ENCODE assay signal across 7 mouse cellular contexts in genomic region chr13:30544856-30545604, GRCm38 (mm10). TPM values are rescaled to one million over a fixed set of nuclear protein-coding genes. Genes with fewer than 3 reads are reported as not detected.
DNase-seq lines count a peak whose midpoint lies in the region; ATAC-seq and TF ChIP-seq lines count a peak whose summit lies in the region.

Gene Uqcrfs1, minus strand, starts transcription at chr13:30545362.

- H3K27ac ChIP-seq in embryonic facial prominence, embryonic 10.5 days (replicated peaks): peak within 1 kb of the TSS; percentile 94
- H3K27ac ChIP-seq in intestine, postnatal 0 days (ENCODE audit: low read depth, low read length): peak within 1 kb of the TSS; percentile 85
- H3K27ac ChIP-seq in midbrain, embryonic 12.5 days (replicated peaks): peak within 1 kb of the TSS; percentile 75
- peak within 1 kb of the TSS; percentile 74 for H3K27ac ChIP-seq in small intestine, adult 2 months (ENCODE audit: insufficient read depth, low read depth, low read length)

- DNase-seq in adrenal gland, postnatal 10 days: peak; percentile 100
- peak; percentile 98 for DNase-seq in embryonic facial prominence, embryonic 10.5 days (ENCODE audit: low spot score)
- peak; percentile 40 for DNase-seq in gonadal fat pad, adult 2 months (ENCODE audit: low read depth)
- peak; percentile 98 for DNase-seq in left cerebral cortex, postnatal 4 days

- peaks cover 14% of the 10 kb centered on the region for H3K4me1 ChIP-seq in embryonic facial prominence, embryonic 10.5 days
- H3K4me1 ChIP-seq in intestine, postnatal 0 days (replicated peaks; ENCODE audit: control insufficient read depth, insufficient read depth, low read length): no peaks in the 10 kb centered on the region
- peaks cover 19% of the 10 kb centered on the region for H3K4me1 ChIP-seq in midbrain, embryonic 12.5 days
- H3K4me1 ChIP-seq in small intestine, adult 2 months (ENCODE audit: control insufficient read depth, insufficient read depth, insufficient read length, low read length): peaks cover 2% of the 10 kb centered on the region; the same call in 1 of the 2 replicates

- TF ChIP-seq CTCF in intestine, postnatal 0 days (IDR thresholded peaks at IDR 0.05; ENCODE audit: low read depth): peak; percentile 21; the same call in 1 of the 2 replicates
- no peak for TF ChIP-seq CTCF in small intestine, adult 2 months (IDR thresholded peaks at IDR 0.05; ENCODE audit: extremely low read depth, insufficient read length, insufficient replicate concordance, low read depth, low read length)

- ATAC-seq in intestine, postnatal 0 days: peak; percentile 97
- peak; percentile 99 for ATAC-seq in midbrain, embryonic 12.5 days (ENCODE audit: low FRiP score, low read depth)

- peak within 1 kb of the TSS; percentile 75 for H3K4me2 ChIP-seq in intestine, postnatal 0 days (replicated peaks; ENCODE audit: low read depth)
- peak within 1 kb of the TSS; percentile 76 for H3K4me2 ChIP-seq in midbrain, embryonic 12.5 days (replicated peaks)

- H3K9me3 ChIP-seq in embryonic facial prominence, embryonic 10.5 days: no peaks in the 10 kb centered on the region
- no peaks in the 10 kb centered on the region for H3K9me3 ChIP-seq in intestine, postnatal 0 days (ENCODE audit: control insufficient read depth)
- H3K9me3 ChIP-seq in midbrain, embryonic 12.5 days: no peaks in the 10 kb centered on the region

- no peaks in the 10 kb centered on the region for H3K27me3 ChIP-seq in embryonic facial prominence, embryonic 10.5 days (replicated peaks; ENCODE audit: low read depth, poor library complexity, severe bottlenecking)
- H3K27me3 ChIP-seq in intestine, postnatal 0 days (replicated peaks; ENCODE audit: control insufficient read depth, insufficient read depth, low read length): no peaks in the 10 kb centered on the region
- H3K27me3 ChIP-seq in midbrain, embryonic 12.5 days: no peaks in the 10 kb centered on the region
- no peaks in the 10 kb centered on the region for H3K27me3 ChIP-seq in small intestine, adult 2 months (ENCODE audit: control insufficient read depth, insufficient read depth, low read length)

- peak; percentile 89 for TF ChIP-seq POLR2A in small intestine, adult 2 months (IDR thresholded peaks at IDR 0.05; ENCODE audit: low read depth, low read length)

- intact Hi-C loops in left cerebral cortex, postnatal 4 days (cut with DNase I): no loop called here

- under 1% methylated on average over 82 of the region's 82 CpGs for WGBS in embryonic facial prominence, embryonic 10.5 days
- under 1% methylated on average over 82 of the region's 82 CpGs for WGBS in intestine, postnatal 0 days
- under 1% methylated on average over 81 of the region's 82 CpGs for WGBS in midbrain, embryonic 12.5 days
- WGBS in small intestine, adult 2 months: under 1% methylated on average over 82 of the region's 82 CpGs

- peaks cover 12% of the 10 kb centered on the region for H3K36me3 ChIP-seq in embryonic facial prominence, embryonic 10.5 days (replicated peaks)
- peaks cover 7% of the 10 kb centered on the region for H3K36me3 ChIP-seq in intestine, postnatal 0 days (ENCODE audit: control insufficient read depth, insufficient read depth)
- H3K36me3 ChIP-seq in midbrain, embryonic 12.5 days: peaks cover 8% of the 10 kb centered on the region
- H3K36me3 ChIP-seq in small intestine, adult 2 months (ENCODE audit: control insufficient read depth, insufficient read depth, low read length): peaks cover 8% of the 10 kb centered on the region

- peak within 1 kb of the TSS; percentile 98 for H3K9ac ChIP-seq in intestine, postnatal 0 days (ENCODE audit: low read depth, low read length)
- H3K9ac ChIP-seq in midbrain, embryonic 12.5 days (replicated peaks): peak within 1 kb of the TSS; percentile 90

- peak within 1 kb of the TSS; percentile 99 for H3K4me3 ChIP-seq in embryonic facial prominence, embryonic 10.5 days
- H3K4me3 ChIP-seq in intestine, postnatal 0 days (ENCODE audit: low read depth, low read length): peak within 1 kb of the TSS; percentile 98
- H3K4me3 ChIP-seq in midbrain, embryonic 12.5 days: peak within 1 kb of the TSS; percentile 79
- peak within 1 kb of the TSS; percentile 92 for H3K4me3 ChIP-seq in small intestine, adult 2 months (ENCODE audit: low read depth, low read length)

RNA-seq across cellular contexts. Expression of gene Uqcrfs1, which starts in this region (rescaled TPM):
- 100 to 1,000 TPM; 621 to 635 TPM for total RNA-seq in adrenal gland, postnatal 10 days (2021)
- polyA plus RNA-seq in embryonic facial prominence, embryonic 10.5 days (2016; fragmentation: Nextera tagmentation; extraction: Ambion mirVana): 235 and 239 TPM in 2 replicates
- 123 and 126 TPM in 2 replicates for polyA plus RNA-seq in gonadal fat pad, adult 2 months (2012; rRNA removed)
- polyA plus RNA-seq in intestine, postnatal 0 days (2015; fragmentation: Nextera tagmentation; extraction: Ambion mirVana): 519 and 553 TPM in 2 replicates
- total RNA-seq in left cerebral cortex, postnatal 4 days (2021): 100 to 1,000 TPM; 130 to 135 TPM
- polyA plus RNA-seq in midbrain, embryonic 12.5 days (2016; fragmentation: Nextera tagmentation; extraction: Ambion mirVana): 236 and 243 TPM in 2 replicates
- 275 and 292 TPM in 2 replicates for polyA plus RNA-seq in small intestine, adult 2 months (2012; rRNA removed)

Comparison
In these comparisons a context has a peak if more than half of its experiments do, and no peak if none do; other contexts are left out.
1. Peak in every context shown above with its lines: DNase-seq, ATAC-seq, H3K4me3 ChIP-seq and H3K27ac ChIP-seq.
2. RNA of gene Uqcrfs1 (total RNA-seq): 621 to 635 TPM in adrenal gland, postnatal 10 days; 130 to 135 TPM in left cerebral cortex, postnatal 4 days; every median in the first group is over 4 times any median in the second.
3. DNase-seq: peak in every context shown above with its lines; median percentile 100 in adrenal gland, postnatal 10 days; 98 in embryonic facial prominence, embryonic 10.5 days; 98 in left cerebral cortex, postnatal 4 days; 40 in gonadal fat pad, adult 2 months.